Mouse (Mus musculus) forebrain, postnatal 0 days (tissue): ENCODE measurements around the gene Papolb. TPM values are rescaled to one million over a fixed set of nuclear protein-coding genes. Genes with fewer than 3 reads are reported as not detected.

Source experiments
- ATAC-seq: fragments of 200-750 bp; cut with Nextera tagmentation; 2 replicates; pipeline ENCODE4 v1.8.0; 2017; ENCODE audit warnings: mild to moderate bottlenecking, moderate library complexity
- DNase-seq: peaks from one replicate; pipeline ENCODE4 v3.0.0-alpha.2; 2015
- H3K27ac ChIP-seq: fragments of 300-500 bp; sonication (generic); 2 replicates; pipeline ENCODE4 v1.5.1; 2014; ENCODE audit warnings: low read depth, mild to moderate bottlenecking, antibody characterized with exemption, low read length, moderate library complexity, mixed read lengths
- H3K27me3 ChIP-seq: fragments of 300-500 bp; sonication (generic); 2 replicates; pipeline ENCODE4 v1.6.1; 2014; ENCODE audit warnings: mild to moderate bottlenecking, low read length, mixed read lengths; ENCODE audit not compliant: insufficient read depth
- H3K36me3 ChIP-seq: fragments of 300-500 bp; sonication (generic); 2 replicates; pipeline ENCODE4 v1.6.1; 2014; ENCODE audit warnings: mild to moderate bottlenecking, moderate library complexity; ENCODE audit not compliant: insufficient read depth
- H3K4me1 ChIP-seq: fragments of 300-500 bp; sonication (generic); 2 replicates; pipeline ENCODE4 v1.6.1; 2014; ENCODE audit warnings: antibody characterized with exemption; ENCODE audit not compliant: insufficient read depth
- H3K4me2 ChIP-seq: fragments of 300-500 bp; sonication (generic); 2 replicates; pipeline ENCODE4 v1.6.1; 2014; ENCODE audit warnings: low read depth, mild to moderate bottlenecking, moderate library complexity
- H3K4me3 ChIP-seq: fragments of 300-500 bp; sonication (generic); 2 replicates; pipeline ENCODE4 v1.5.1; 2014; ENCODE audit warnings: low read depth, low read length, mixed read lengths
- H3K9ac ChIP-seq: fragments of 300-500 bp; sonication (generic); 2 replicates; pipeline ENCODE4 v1.6.1; 2014; ENCODE audit warnings: mild to moderate bottlenecking
- H3K9me3 ChIP-seq: fragments of 300-500 bp; sonication (generic); 2 replicates; pipeline ENCODE4 v1.6.1; 2016; ENCODE audit warnings: low read length
- CTCF ChIP-seq: sonication (generic); IDR thresholded peaks from 2 replicates; pipeline ENCODE4 v1.5.1; 2016; ENCODE audit warnings: antibody characterized with exemption, control low read depth, low read depth
- WGBS: fragments of 180-500 bp; shearing (Covaris S2); extraction: QIAGEN DNeasy Blood & Tissue Kit; methylation state at CpG from one replicate; pipeline ENCODE4 v1.1.7; 2014; 5-methylcytosine and 5-hydroxymethylcytosine counted together
- polyA plus RNA-seq: library from polyadenylated mRNA; unstranded; fragments of >200 nt; fragmentation: Nextera tagmentation; extraction: Ambion mirVana; gene quantifications from 2 replicates; pipeline ENCODE4 v1.2.1, GENCODE M21; 2015
- total RNA-seq: library from RNA; depleted of rRNA; stranded (reverse); fragments of >200 nt; gene quantifications from 2 replicates; pipeline ENCODE4 v1.2.3, GENCODE M21; 2014

Papolb gene
- total and polyA plus RNA-seq, 2 experiments from 2014 or later, result 0.12 to 0.38 TPM

- no peaks in the 10 kb centered on the region for H3K4me1 ChIP-seq
- ATAC-seq (no peak), DNase-seq (no peak)
- no peaks in the 10 kb centered on the region for H3K36me3 ChIP-seq
- H3K27ac ChIP-seq, result no peak overlapping the region
- H3K27me3 ChIP-seq, result no peaks in the 10 kb centered on the region
- no peak overlapping the region for H3K4me2 ChIP-seq
- WGBS, result 81% methylated on average over 4 of the region's 4 CpGs
- H3K9ac ChIP-seq, result no peak overlapping the region
- no peaks in the 10 kb centered on the region for H3K9me3 ChIP-seq
- H3K4me3 ChIP-seq, result no peak overlapping the region
- TF ChIP-seq CTCF, result no peak
Measured at GRCm38 (mm10) chr5:142556721-142557120, 26.8 kb upstream of the Papolb start.

GRCm38 (mm10) chr5:142555866-142556265 is 26.0 kb upstream of the Papolb start:
- no peak overlapping the region for H3K4me2 ChIP-seq
- no peaks in the 10 kb centered on the region for H3K9me3 ChIP-seq
- WGBS, result 83% methylated on average over 5 of the region's 5 CpGs
- H3K36me3 ChIP-seq, result no peaks in the 10 kb centered on the region
- no peak for TF ChIP-seq CTCF
- H3K27ac ChIP-seq, result no peak overlapping the region
- H3K9ac ChIP-seq, result no peak overlapping the region
- no peaks in the 10 kb centered on the region for H3K27me3 ChIP-seq
- ATAC-seq, result no peak
- no peak for DNase-seq
- H3K4me1 ChIP-seq, result no peaks in the 10 kb centered on the region
- no peak overlapping the region for H3K4me3 ChIP-seq

GRCm38 (mm10) chr5:142550706-142551652 is 21.1 kb upstream of the Papolb start, which contains the start of gene Radil:
Radil (minus strand) TSS chr5:142551098.
- Histone ChIP-seq H3K9ac (peak within 1 kb of the TSS; percentile 67), H3K4me2 (peak within 1 kb of the TSS; percentile 87), H3K36me3 (no peaks in the 10 kb centered on the region), H3K27me3 (no peaks in the 10 kb centered on the region), H3K4me1 (no peaks in the 10 kb centered on the region), H3K9me3 (no peaks in the 10 kb centered on the region), H3K4me3 (peak within 1 kb of the TSS; percentile 68), H3K27ac (peak within 1 kb of the TSS; percentile 64; the same call in 1 of the 2 replicates)
- ATAC-seq (peak; percentile 97), DNase-seq (peak; percentile 99)
- WGBS, result 3% methylated on average over 75 of the region's 80 CpGs
- TF ChIP-seq CTCF, result peak; percentile 90

- TF ChIP-seq CTCF, result no peak
- peak; percentile 34 for ATAC-seq
- Histone ChIP-seq H3K27ac (peak overlapping the region; percentile 64; the same call in 1 of the 2 replicates), H3K36me3 (no peaks in the 10 kb centered on the region), H3K27me3 (no peaks in the 10 kb centered on the region), H3K9me3 (no peaks in the 10 kb centered on the region), H3K4me1 (no peaks in the 10 kb centered on the region), H3K4me3 (peak overlapping the region; percentile 68), H3K9ac (peak overlapping the region; percentile 67), H3K4me2 (peak overlapping the region; percentile 87)
- WGBS, result 2% methylated on average over 31 of the region's 31 CpGs
- peak; percentile 63 for DNase-seq
Measured at GRCm38 (mm10) chr5:142549961-142550705, 20.3 kb upstream of the Papolb start.

GRCm38 (mm10) chr5:142549441-142549840 is 19.6 kb upstream of the Papolb start:
- TF ChIP-seq CTCF, result no peak
- Histone ChIP-seq H3K9ac (no peak overlapping the region), H3K9me3 (no peaks in the 10 kb centered on the region), H3K27me3 (no peaks in the 10 kb centered on the region), H3K4me1 (no peaks in the 10 kb centered on the region), H3K4me2 (peak overlapping the region; percentile 87), H3K36me3 (no peaks in the 10 kb centered on the region), H3K27ac (no peak overlapping the region), H3K4me3 (peak overlapping the region; percentile 68; the same call in 1 of the 2 replicates)
- no peak for DNase-seq
- ATAC-seq, result no peak
- 54% methylated on average over 9 of the region's 9 CpGs for WGBS

- peaks cover 10% of the 10 kb centered on the region; the same call in 1 of the 2 replicates for H3K36me3 ChIP-seq
- H3K9ac ChIP-seq, result no peak overlapping the region
- WGBS, result 81% methylated on average over 3 of the region's 3 CpGs
- no peaks in the 10 kb centered on the region for H3K27me3 ChIP-seq
- no peak for TF ChIP-seq CTCF
- H3K4me1 ChIP-seq, result no peaks in the 10 kb centered on the region
- DNase-seq (no peak), ATAC-seq (no peak)
- no peaks in the 10 kb centered on the region for H3K9me3 ChIP-seq
- H3K4me2 ChIP-seq, result no peak overlapping the region
- no peak overlapping the region for H3K4me3 ChIP-seq
- no peak overlapping the region for H3K27ac ChIP-seq
Measured at GRCm38 (mm10) chr5:142547066-142547465, 17.2 kb upstream of the Papolb start.
